Mouse (Mus musculus): ENCODE data around the gene B3galt1.

DNA sequence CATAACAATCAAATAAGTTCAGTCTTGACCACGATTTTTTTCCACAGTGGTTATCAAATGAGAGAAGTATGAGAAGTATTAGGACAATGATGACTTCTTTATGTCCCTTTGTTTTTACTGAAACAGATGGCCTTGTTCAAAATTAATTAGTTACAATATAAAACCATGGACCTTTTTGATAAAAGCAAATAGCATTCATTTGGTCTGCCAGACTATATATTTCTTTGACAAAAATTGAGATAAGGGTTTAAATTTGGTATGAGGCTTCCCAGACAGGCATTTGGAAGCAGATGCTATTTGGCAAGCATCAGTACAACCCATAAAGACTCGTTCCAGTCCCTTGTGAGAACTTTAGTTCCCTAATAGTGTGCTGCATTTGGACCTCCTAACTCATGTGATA is 395.0 kb downstream of the B3galt1 start:
- TF ChIP-seq FLI1 (IDR thresholded peaks at IDR 0.05; ENCODE audit: low read length) (no peak), GATA1 (IDR thresholded peaks at IDR 0.05; ENCODE audit: borderline replicate concordance, low read length) (no peak)
